Mouse (Mus musculus) kidney, postnatal 0 days (tissue): ENCODE data around the gene Rag2. TPM values are rescaled to one million over a fixed set of nuclear protein-coding genes. Genes with fewer than 3 reads are reported as not detected.

Source experiments
- ATAC-seq: fragments of 200-750 bp; cut with Nextera tagmentation; replicated peaks from 2 replicates; pipeline ENCODE4 v1.8.0; 2017; ENCODE audit warnings: low read depth, moderate number of reproducible peaks, moderate TSS enrichment, moderate library complexity; ENCODE audit not compliant: low FRiP score
- DNase-seq: peaks from one replicate; pipeline ENCODE4 v3.0.0-alpha.2; 2016; ENCODE audit warnings: low spot score
- H3K27ac ChIP-seq: fragments of 300-500 bp; sonication (generic); 2 replicates; pipeline ENCODE4 v1.5.1; 2014; ENCODE audit warnings: mild to moderate bottlenecking
- H3K27me3 ChIP-seq: fragments of 300-500 bp; sonication (generic); 2 replicates; pipeline ENCODE4 v1.6.1; 2014; ENCODE audit warnings: low read length, mixed read lengths; ENCODE audit not compliant: insufficient read depth
- H3K36me3 ChIP-seq: fragments of 300-500 bp; sonication (generic); 2 replicates; pipeline ENCODE4 v1.6.1; 2014; ENCODE audit warnings: low read length, mixed read lengths; ENCODE audit not compliant: insufficient read depth
- H3K4me1 ChIP-seq: fragments of 300-500 bp; sonication (generic); replicated peaks from 2 replicates; pipeline ENCODE4 v1.6.1; 2014; ENCODE audit warnings: antibody characterized with exemption, low read length, mixed read lengths; ENCODE audit not compliant: insufficient read depth
- H3K4me2 ChIP-seq: fragments of 300-500 bp; sonication (generic); 2 replicates; pipeline ENCODE4 v1.6.1; 2014; ENCODE audit warnings: mild to moderate bottlenecking, low read length, moderate library complexity, mixed read lengths
- H3K4me3 ChIP-seq: fragments of 300-500 bp; sonication (generic); replicated peaks from 2 replicates; pipeline ENCODE4 v1.5.1; 2014; ENCODE audit warnings: low read depth, low read length
- H3K9ac ChIP-seq: fragments of 300-500 bp; sonication (generic); 2 replicates; pipeline ENCODE4 v1.6.1; 2014; ENCODE audit warnings: low read depth, low read length
- H3K9me3 ChIP-seq: fragments of 300-500 bp; sonication (generic); replicated peaks from 2 replicates; pipeline ENCODE4 v1.6.1; 2016; ENCODE audit warnings: low read length, inconsistent platforms, mixed read lengths
- CTCF ChIP-seq: IDR thresholded peaks from 2 replicates; pipeline ENCODE4 v1.5.1; 2016; ENCODE audit warnings: antibody characterized with exemption, low read depth, mild to moderate bottlenecking, moderate library complexity
- WGBS: fragments of 180-500 bp; shearing (Covaris S2); extraction: QIAGEN DNeasy Blood & Tissue Kit; methylation state at CpG from one replicate; pipeline ENCODE4 v1.1.7; 2014; 5-methylcytosine and 5-hydroxymethylcytosine counted together
- polyA plus RNA-seq: library from polyadenylated mRNA; unstranded; fragments of >200 nt; fragmentation: Nextera tagmentation; extraction: Ambion mirVana; gene quantifications from 2 replicates; pipeline ENCODE4 v1.2.1, GENCODE M21; 2015

Gene Rag2
- polyA plus RNA-seq, 1 experiment from 2014 or later, result not detected

DNA sequence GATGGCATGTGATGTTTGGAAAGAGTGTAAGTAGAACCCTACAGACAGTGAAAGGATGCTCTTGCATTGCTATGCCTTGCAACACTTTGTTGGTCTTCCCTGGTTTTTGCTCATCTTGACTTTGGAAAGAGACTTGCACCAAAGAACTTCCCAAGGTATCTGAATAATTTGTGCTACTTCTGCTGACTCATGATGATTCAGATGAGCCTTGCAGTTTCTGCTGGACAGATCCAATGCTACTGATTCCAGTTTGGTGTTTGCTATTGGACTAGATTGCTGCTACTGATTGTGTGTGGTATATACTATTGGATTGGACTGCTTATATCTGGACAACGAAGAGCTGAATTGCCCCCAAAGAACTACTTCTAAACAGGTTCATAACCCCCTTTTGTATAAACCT is 21.4 kb upstream of the Rag2 start:
- no peak for DNase-seq
- H3K9ac ChIP-seq, result no peak overlapping the region
- no peak overlapping the region for H3K27ac ChIP-seq
- H3K9me3 ChIP-seq, result no peaks in the 10 kb centered on the region
- no peaks in the 10 kb centered on the region for H3K36me3 ChIP-seq
- WGBS, result 90% methylated on average over 1 of the region's 1 CpGs
- ATAC-seq, result no peak
- H3K4me3 ChIP-seq, result no peak overlapping the region
- H3K4me1 ChIP-seq, result no peaks in the 10 kb centered on the region
- no peak overlapping the region for H3K4me2 ChIP-seq
- H3K27me3 ChIP-seq, result no peaks in the 10 kb centered on the region
- TF ChIP-seq CTCF, result no peak

GRCm38 (mm10) chr2:101608232-101608894 is 16.2 kb upstream of the Rag2 start:
- no peaks in the 10 kb centered on the region for H3K27me3 ChIP-seq
- no peak overlapping the region for H3K4me2 ChIP-seq
- H3K36me3 ChIP-seq, result no peaks in the 10 kb centered on the region
- no peaks in the 10 kb centered on the region for H3K9me3 ChIP-seq
- no peak for ATAC-seq
- WGBS, result 73% methylated on average over 7 of the region's 7 CpGs
- no peak overlapping the region for H3K27ac ChIP-seq
- H3K9ac ChIP-seq, result no peak overlapping the region
- no peaks in the 10 kb centered on the region for H3K4me1 ChIP-seq
- DNase-seq, result no peak
- TF ChIP-seq CTCF, result no peak
- H3K4me3 ChIP-seq, result no peak overlapping the region

DNA sequence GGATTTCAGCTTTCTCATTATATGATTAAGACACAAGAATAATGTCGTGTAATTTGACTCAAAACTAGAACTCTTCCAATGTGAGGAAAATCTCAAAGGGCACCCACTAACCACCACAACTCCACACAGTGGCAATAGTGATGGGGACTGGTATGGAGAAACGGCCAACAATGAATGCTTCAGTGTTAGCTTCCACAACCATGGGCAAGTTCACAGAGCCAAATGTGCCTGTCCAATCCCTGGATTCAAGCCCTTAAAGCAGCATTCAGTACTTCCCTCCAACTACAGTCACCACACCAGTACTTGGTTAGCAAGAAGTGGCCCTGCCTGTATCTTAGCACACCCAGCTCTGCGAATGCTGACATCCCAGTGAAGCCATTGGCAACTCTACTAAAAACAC is 13.7 kb upstream of the Rag2 start:
- no peak overlapping the region for H3K4me3 ChIP-seq
- H3K27me3 ChIP-seq, result no peaks in the 10 kb centered on the region
- ATAC-seq (no peak), DNase-seq (no peak)
- H3K4me2 ChIP-seq, result no peak overlapping the region
- H3K27ac ChIP-seq, result no peak overlapping the region
- no peak for TF ChIP-seq CTCF
- WGBS, result 87% methylated on average over 3 of the region's 3 CpGs
- no peaks in the 10 kb centered on the region for H3K9me3 ChIP-seq
- H3K9ac ChIP-seq, result no peak overlapping the region
- no peaks in the 10 kb centered on the region for H3K36me3 ChIP-seq
- H3K4me1 ChIP-seq, result no peaks in the 10 kb centered on the region

GRCm38 (mm10) chr2:101615464-101616305 is 8.8 kb upstream of the Rag2 start:
- Histone ChIP-seq H3K4me1 (no peaks in the 10 kb centered on the region), H3K4me2 (no peak overlapping the region), H3K9me3 (no peaks in the 10 kb centered on the region), H3K27ac (no peak overlapping the region), H3K36me3 (no peaks in the 10 kb centered on the region), H3K9ac (no peak overlapping the region), H3K27me3 (no peaks in the 10 kb centered on the region), H3K4me3 (no peak overlapping the region)
- ATAC-seq, result no peak
- no peak for TF ChIP-seq CTCF
- DNase-seq, result no peak
- WGBS, result 70% methylated on average over 10 of the region's 10 CpGs

- H3K9ac ChIP-seq, result no peak overlapping the region
- H3K4me1 ChIP-seq, result no peaks in the 10 kb centered on the region
- H3K9me3 ChIP-seq, result no peaks in the 10 kb centered on the region
- H3K36me3 ChIP-seq, result no peaks in the 10 kb centered on the region
- H3K27me3 ChIP-seq, result no peaks in the 10 kb centered on the region
- 89% methylated on average over 4 of the region's 4 CpGs for WGBS
- H3K4me3 ChIP-seq, result no peak overlapping the region
- no peak for TF ChIP-seq CTCF
- H3K27ac ChIP-seq, result no peak overlapping the region
- DNase-seq, result no peak
- H3K4me2 ChIP-seq, result no peak overlapping the region
- ATAC-seq, result no peak
Observed at GRCm38 (mm10) chr2:101618373-101618772, 6.1 kb upstream of the Rag2 start.

DNA sequence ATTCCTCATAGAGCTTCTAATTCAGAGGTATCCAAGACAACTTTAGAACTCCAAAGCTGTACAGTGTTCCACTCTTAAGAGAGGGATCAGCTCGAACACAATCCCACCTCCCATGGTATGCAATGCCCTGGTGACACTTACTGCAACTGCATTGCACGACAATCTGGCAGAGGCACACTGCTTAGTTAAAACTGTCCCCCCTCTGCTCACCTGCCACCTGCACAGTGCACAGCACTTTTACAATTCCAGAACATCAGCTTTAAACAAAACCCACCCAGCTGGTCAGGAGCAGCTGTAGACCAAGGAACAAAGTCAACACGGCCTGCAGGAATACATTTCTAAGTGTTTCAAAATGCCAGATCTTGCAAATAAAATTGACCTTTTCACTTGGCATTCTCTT is 3.6 kb upstream of the Rag2 start:
- TF ChIP-seq CTCF, result no peak
- ATAC-seq, result no peak

More for the DNA sequence above, 3.6 kb upstream of the Rag2 start:
- DNase-seq, result no peak
- H3K9ac ChIP-seq, result no peak overlapping the region
- no peak overlapping the region for H3K27ac ChIP-seq
- H3K4me3 ChIP-seq, result no peak overlapping the region
- H3K9me3 ChIP-seq, result no peaks in the 10 kb centered on the region
- 78% methylated on average over 3 of the region's 3 CpGs for WGBS
- no peaks in the 10 kb centered on the region for H3K4me1 ChIP-seq
- no peaks in the 10 kb centered on the region for H3K36me3 ChIP-seq
- no peak overlapping the region for H3K4me2 ChIP-seq
- no peaks in the 10 kb centered on the region for H3K27me3 ChIP-seq
